In the genomic region with DNA sequence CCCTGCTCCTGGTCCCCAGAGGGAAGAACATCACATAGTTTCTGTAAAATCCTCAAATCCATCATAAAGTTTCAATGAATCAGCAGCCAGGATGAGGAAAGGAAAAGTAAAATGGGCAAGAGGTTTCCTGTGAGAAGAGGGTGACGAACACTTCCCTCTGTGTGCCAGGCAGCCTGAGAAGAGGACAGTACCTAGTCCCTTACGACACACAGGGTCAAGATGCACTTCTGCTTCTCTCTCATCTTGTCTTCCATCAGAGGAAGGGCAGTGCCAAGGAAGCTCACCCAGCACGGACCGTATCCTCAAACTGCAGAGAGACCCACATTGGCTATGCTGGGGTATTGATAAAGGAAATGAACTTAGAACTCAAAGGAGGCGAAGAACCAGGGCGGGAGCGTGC, we compare ENCODE assay signal across 25 mouse cellular contexts.
DNase-seq lines count a peak whose midpoint lies in the region; ATAC-seq and TF ChIP-seq lines count a peak whose summit lies in the region.
"Had no signal": no experiment of that assay in that cellular context is flagged by ENCODE, and none has a peak within 500 bp of the region (broad histone marks: within the 10 kb centered on the region; RNA-seq: fewer than 3 reads in every experiment).

No protein-coding gene starts in this region.

- intact Hi-C loops in gastrocnemius, adult 2 months (cut with DNase I) = no loop called here
- intact Hi-C loops in left cerebral cortex, postnatal 14 days (cut with DNase I) = no loop called here

- H3K27ac ChIP-seq in gastrocnemius, adult 2 months = no peak overlapping the region
- H3K27ac ChIP-seq: forebrain, embryonic 10.5 days; forebrain, embryonic 13.5 days; heart, embryonic 15.5 days; hindbrain, embryonic 10.5 days; hindbrain, embryonic 13.5 days had no signal

- TF ChIP-seq CTCF in gastrocnemius, adult 2 months (IDR thresholded peaks at IDR 0.05) = no peak

- ATAC-seq in granulocyte monocyte progenitor cell, adult 5-6 weeks (replicated peaks; ENCODE audit: poor library complexity, severe bottlenecking) = peak; percentile 77
- peak; percentile 58 for ATAC-seq in megakaryocyte progenitor cell, adult 5-6 weeks (replicated peaks; ENCODE audit: poor library complexity)
- peak; percentile 48; the same call in 1 of the 2 replicates for ATAC-seq in neutrophil, adult 5-6 weeks (ENCODE audit: extremely low read depth, insufficient number of reproducible peaks, low FRiP score, poor library complexity, severe bottlenecking)
- ATAC-seq: activated CD4-positive, CD25-positive, alpha-beta regulatory T cell, adult 4 months; CD4-positive, CD25-positive, alpha-beta regulatory T cell, adult 4 months; forebrain, embryonic 13.5 days; forebrain, embryonic 16.5 days; hindbrain, embryonic 16.5 days had no signal

- no peak for DNase-seq in gastrocnemius, adult 2 months
- no peak for DNase-seq in left cerebral cortex, postnatal 14 days (ENCODE audit: low spot score in 2 of 2)
- no peak for DNase-seq in testis, postnatal 10 days (ENCODE audit: low spot score)
- DNase-seq: adrenal gland, postnatal 14 days; cerebellum, adult 11 months; cerebellum, adult 8-10 months; cerebellum, postnatal 10 days; cerebellum, postnatal 36 days; gastrocnemius, postnatal 14 days; heart, adult 18-20 months; heart, postnatal 10 days; heart, postnatal 36 days had no signal

- H3K4me3 ChIP-seq in gastrocnemius, adult 2 months = no peak overlapping the region
- H3K4me3 ChIP-seq: forebrain, embryonic 10.5 days; forebrain, embryonic 13.5 days; heart, embryonic 12.5 days; heart, embryonic 15.5 days; hindbrain, embryonic 10.5 days; hindbrain, embryonic 13.5 days had no signal
